Mouse (Mus musculus) liver, embryonic 11.5 days (tissue): ENCODE measurements around the gene Slc7a11. TPM values are rescaled to one million over a fixed set of nuclear protein-coding genes. Genes with fewer than 3 reads are reported as not detected.

Experiments
- ATAC-seq: fragments of 200-750 bp; cut with Nextera tagmentation; replicated peaks from 2 replicates; pipeline ENCODE4 v1.8.0; 2017; ENCODE audit warnings: moderate number of reproducible peaks, mild to moderate bottlenecking, moderate TSS enrichment, moderate library complexity; ENCODE audit not compliant: low FRiP score
- DNase-seq: peaks from one replicate; pipeline ENCODE4 v3.0.0-alpha.2; 2017; ENCODE audit warnings: low spot score
- H3K27ac ChIP-seq: fragments of 300-500 bp; sonication (generic); 2 replicates; pipeline ENCODE4 v1.5.1; 2014; ENCODE audit warnings: mild to moderate bottlenecking, low read depth, low read length, control low read depth
- H3K27me3 ChIP-seq: fragments of 300-500 bp; sonication (generic); replicated peaks from 2 replicates; pipeline ENCODE4 v1.6.1; 2014; ENCODE audit warnings: low read length, mixed read lengths; ENCODE audit not compliant: control insufficient read depth, insufficient read depth
- H3K36me3 ChIP-seq: fragments of 300-500 bp; sonication (generic); 2 replicates; pipeline ENCODE4 v1.6.1; 2014; ENCODE audit warnings: mild to moderate bottlenecking, low read length, moderate library complexity, mixed read lengths; ENCODE audit not compliant: control insufficient read depth, insufficient read depth
- H3K4me1 ChIP-seq: fragments of 300-500 bp; sonication (generic); replicated peaks from 2 replicates; pipeline ENCODE4 v1.6.1; 2014; ENCODE audit warnings: low read length, mixed read lengths; ENCODE audit not compliant: control insufficient read depth, insufficient read depth
- H3K4me2 ChIP-seq: fragments of 300-500 bp; sonication (generic); 2 replicates; pipeline ENCODE4 v1.6.1; 2014; ENCODE audit warnings: mild to moderate bottlenecking, control low read depth, moderate library complexity
- H3K4me3 ChIP-seq: fragments of 300-500 bp; sonication (generic); 2 replicates; pipeline ENCODE4 v1.5.1; 2014; ENCODE audit warnings: low read depth, low read length, control low read depth
- H3K9ac ChIP-seq: fragments of 300-500 bp; sonication (generic); 2 replicates; pipeline ENCODE4 v1.6.1; 2014; ENCODE audit warnings: low read depth, low read length, control low read depth
- H3K9me3 ChIP-seq: fragments of 300-500 bp; sonication (generic); 2 replicates; pipeline ENCODE4 v1.6.1; 2016; ENCODE audit warnings: low read length, inconsistent platforms, mixed read lengths; ENCODE audit not compliant: control insufficient read depth
- WGBS: fragments of 180-500 bp; shearing (Covaris S2); extraction: QIAGEN DNeasy Blood & Tissue Kit; methylation state at CpG from one replicate; pipeline ENCODE4 v1.1.7; 2014; 5-methylcytosine and 5-hydroxymethylcytosine counted together
- polyA plus RNA-seq: library from polyadenylated mRNA; unstranded; fragments of >200 nt; fragmentation: Nextera tagmentation; extraction: Ambion mirVana; gene quantifications from 2 replicates; pipeline ENCODE4 v1.2.1, GENCODE M21; 2014

Slc7a11 gene
- polyA plus RNA-seq, 1 experiment from 2014 or later: 0.64 TPM

DNA sequence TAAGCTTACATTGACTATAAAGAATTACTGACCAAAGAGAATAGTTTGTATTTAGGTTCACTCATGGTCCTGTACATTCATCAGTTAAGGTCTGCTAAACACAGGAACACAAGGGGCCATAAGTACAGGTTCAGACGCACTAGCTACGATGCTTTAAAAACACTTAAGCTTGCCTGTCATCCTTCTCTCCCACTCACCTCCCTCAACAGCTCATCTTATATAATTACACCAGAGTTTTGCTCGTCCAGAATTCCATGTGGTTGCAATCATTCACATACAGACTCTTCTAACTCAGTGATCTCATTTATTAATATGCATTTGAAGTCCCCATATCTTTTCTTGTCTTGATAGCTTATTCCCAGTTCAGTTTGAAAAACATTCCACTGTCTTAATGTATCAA is 458.6 kb downstream of the Slc7a11 start:
- DNase-seq: no peak
- WGBS: 53% methylated on average over 3 of the region's 3 CpGs
- Histone ChIP-seq H3K9me3 (no peaks in the 10 kb centered on the region), H3K4me1 (no peaks in the 10 kb centered on the region), H3K27me3 (no peaks in the 10 kb centered on the region), H3K4me3 (no peak overlapping the region), H3K27ac (no peak overlapping the region), H3K4me2 (no peak overlapping the region), H3K36me3 (no peaks in the 10 kb centered on the region), H3K9ac (no peak overlapping the region)
- ATAC-seq: no peak

- H3K27ac ChIP-seq: no peak overlapping the region
- H3K4me2 ChIP-seq: no peak overlapping the region
- H3K4me3 ChIP-seq: no peak overlapping the region
- no peaks in the 10 kb centered on the region for H3K4me1 ChIP-seq
- H3K9ac ChIP-seq: no peak overlapping the region
- ATAC-seq (no peak), DNase-seq (no peak)
- H3K27me3 ChIP-seq: no peaks in the 10 kb centered on the region
- 77% methylated on average over 4 of the region's 4 CpGs for WGBS
- H3K36me3 ChIP-seq: no peaks in the 10 kb centered on the region
- no peaks in the 10 kb centered on the region for H3K9me3 ChIP-seq
Measured at GRCm38 (mm10) chr3:49983429-49984268, 459.8 kb downstream of the Slc7a11 start.

DNA sequence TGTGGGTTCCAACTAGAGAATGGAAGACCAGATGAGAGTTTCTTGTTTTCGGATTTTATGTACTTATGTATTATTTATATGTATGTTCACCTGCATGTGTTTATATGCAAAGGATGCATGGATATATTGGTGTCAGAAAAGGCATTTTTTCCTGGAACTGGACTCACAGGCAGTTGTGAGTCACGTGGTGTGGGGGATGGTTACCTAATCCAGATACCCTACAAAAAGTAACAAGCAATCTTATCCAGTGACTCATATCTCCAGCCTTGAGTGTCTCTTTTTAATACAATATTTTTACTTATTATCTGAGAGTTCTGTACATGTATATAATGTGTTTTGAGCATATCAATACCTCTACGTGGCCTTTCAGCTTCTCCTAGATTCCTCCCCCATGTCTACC is 469.4 kb downstream of the Slc7a11 start:
- Histone ChIP-seq H3K4me1 (no peaks in the 10 kb centered on the region), H3K27me3 (no peaks in the 10 kb centered on the region), H3K4me2 (no peak overlapping the region), H3K9ac (no peak overlapping the region), H3K4me3 (no peak overlapping the region), H3K9me3 (no peaks in the 10 kb centered on the region), H3K27ac (no peak overlapping the region), H3K36me3 (no peaks in the 10 kb centered on the region)
- 83% methylated on average over 3 of the region's 3 CpGs for WGBS
- no peak for ATAC-seq
- DNase-seq: no peak

DNA sequence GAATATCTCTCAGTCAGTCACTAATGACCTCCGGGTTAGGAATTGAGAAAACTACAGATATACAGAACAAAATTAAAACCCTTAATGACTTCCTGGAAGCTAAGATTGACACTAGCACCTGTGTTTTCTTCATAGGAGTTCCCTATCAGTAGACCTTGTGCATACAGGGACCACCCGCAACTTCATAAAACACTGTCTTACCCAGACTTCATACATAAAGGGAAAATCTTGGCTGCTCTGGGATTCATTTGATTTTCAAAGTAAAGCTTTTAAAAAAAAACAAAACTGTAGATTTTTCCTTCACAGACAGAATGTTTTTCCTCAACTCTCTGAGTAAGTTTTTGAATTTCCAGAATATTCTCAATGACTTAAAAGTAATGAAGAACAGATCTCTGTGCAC is 477.8 kb downstream of the Slc7a11 start:
- Histone ChIP-seq H3K9me3 (no peaks in the 10 kb centered on the region), H3K27ac (no peak overlapping the region), H3K27me3 (no peaks in the 10 kb centered on the region), H3K4me1 (no peaks in the 10 kb centered on the region), H3K36me3 (no peaks in the 10 kb centered on the region), H3K9ac (no peak overlapping the region), H3K4me3 (no peak overlapping the region), H3K4me2 (no peak overlapping the region)
- no peak for ATAC-seq
- DNase-seq: no peak
- 77% methylated on average over 2 of the region's 2 CpGs for WGBS

DNA sequence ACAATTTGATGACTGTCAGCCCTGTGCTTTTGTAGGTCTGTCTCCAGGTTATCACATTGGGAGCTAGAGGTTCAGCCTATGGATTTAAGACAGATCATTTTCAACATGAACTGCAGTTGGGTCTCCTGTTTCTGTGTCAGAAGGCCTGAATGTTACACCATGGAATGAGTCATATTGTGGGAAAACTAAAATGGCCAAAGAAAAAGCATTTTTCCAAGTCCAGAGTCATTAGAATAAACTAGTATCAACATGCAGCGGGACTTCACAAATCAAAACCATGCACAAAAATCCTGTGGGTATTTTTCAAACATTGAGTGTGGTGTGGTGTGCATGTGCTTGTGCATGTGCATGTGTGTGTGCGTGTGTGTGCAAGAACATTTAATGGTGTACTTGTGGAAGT is 482.8 kb downstream of the Slc7a11 start:
- 86% methylated on average over 2 of the region's 2 CpGs for WGBS
- Histone ChIP-seq H3K36me3 (no peaks in the 10 kb centered on the region), H3K4me1 (no peaks in the 10 kb centered on the region), H3K27ac (no peak overlapping the region), H3K9me3 (no peaks in the 10 kb centered on the region), H3K4me3 (no peak overlapping the region), H3K27me3 (no peaks in the 10 kb centered on the region), H3K9ac (no peak overlapping the region), H3K4me2 (no peak overlapping the region)
- ATAC-seq (no peak), DNase-seq (no peak)

DNA sequence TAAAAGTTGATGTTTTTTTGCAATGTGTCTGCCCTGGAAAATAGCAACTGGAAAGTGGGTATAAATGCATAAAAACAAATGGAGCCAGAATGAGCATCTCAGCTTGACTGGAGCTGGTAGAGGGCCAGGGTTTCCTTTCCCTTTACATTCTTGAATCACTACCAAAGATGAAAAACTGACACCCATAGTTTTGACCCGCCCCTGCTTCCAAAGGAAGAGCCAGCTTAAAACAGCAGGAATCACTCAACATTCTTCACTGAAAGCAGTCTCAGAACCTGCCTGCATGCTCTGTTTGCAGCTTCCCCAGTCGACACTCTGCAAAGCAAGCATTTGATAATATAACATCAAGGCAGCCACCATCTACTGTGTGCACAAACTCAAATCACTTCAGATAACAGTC is 496.6 kb downstream of the Slc7a11 start:
- Histone ChIP-seq H3K27me3 (no peaks in the 10 kb centered on the region), H3K9ac (no peak overlapping the region), H3K4me1 (no peaks in the 10 kb centered on the region), H3K27ac (no peak overlapping the region), H3K9me3 (no peaks in the 10 kb centered on the region), H3K4me3 (no peak overlapping the region), H3K4me2 (no peak overlapping the region), H3K36me3 (no peaks in the 10 kb centered on the region)
- 26% methylated on average over 2 of the region's 2 CpGs for WGBS
- no peak for ATAC-seq
- DNase-seq: no peak

GRCm38 (mm10) chr3:49944783-49945182 is 498.6 kb downstream of the Slc7a11 start:
- no peaks in the 10 kb centered on the region for H3K27me3 ChIP-seq
- H3K27ac ChIP-seq: no peak overlapping the region
- no peaks in the 10 kb centered on the region for H3K9me3 ChIP-seq
- no peak overlapping the region for H3K4me2 ChIP-seq
- no peaks in the 10 kb centered on the region for H3K4me1 ChIP-seq
- no peaks in the 10 kb centered on the region for H3K36me3 ChIP-seq
- no peak overlapping the region for H3K9ac ChIP-seq
- no peak for ATAC-seq
- 62% methylated on average over 5 of the region's 5 CpGs for WGBS
- DNase-seq: no peak
- H3K4me3 ChIP-seq: no peak overlapping the region

DNA sequence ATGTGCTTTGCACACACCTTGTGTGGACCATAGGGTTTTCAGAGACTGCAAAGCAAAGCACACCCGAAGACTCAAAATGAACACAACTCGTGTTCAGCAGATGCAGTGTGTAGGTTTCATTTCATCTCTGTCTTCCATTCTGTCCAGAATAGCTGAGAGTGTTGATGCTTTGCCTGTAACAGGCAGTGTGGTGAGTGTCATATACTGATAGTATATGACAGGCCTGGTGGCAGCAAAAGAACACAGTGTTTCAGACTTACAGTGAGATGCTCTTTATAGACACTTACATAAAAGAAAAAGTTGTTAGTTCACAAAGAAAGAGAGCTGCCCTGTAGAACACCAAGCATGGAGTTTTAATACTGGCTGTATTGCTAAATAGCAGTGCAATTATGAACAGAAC is 505.8 kb downstream of the Slc7a11 start:
- 81% methylated on average over 2 of the region's 2 CpGs for WGBS

GRCm38 (mm10) chr3:49929496-49929895 is 513.9 kb downstream of the Slc7a11 start:
- H3K27me3 ChIP-seq: no peaks in the 10 kb centered on the region
- H3K36me3 ChIP-seq: no peaks in the 10 kb centered on the region
- DNase-seq (no peak), ATAC-seq (no peak)
- no peak overlapping the region for H3K4me3 ChIP-seq
- H3K4me1 ChIP-seq: no peaks in the 10 kb centered on the region
- no peak overlapping the region for H3K27ac ChIP-seq
- H3K4me2 ChIP-seq: no peak overlapping the region
- no peak overlapping the region for H3K9ac ChIP-seq
- no peaks in the 10 kb centered on the region for H3K9me3 ChIP-seq

More for the DNA sequence above, 505.8 kb downstream of the Slc7a11 start:
- H3K36me3 ChIP-seq: no peaks in the 10 kb centered on the region
- H3K27me3 ChIP-seq: no peaks in the 10 kb centered on the region
- no peak for ATAC-seq
- no peak overlapping the region for H3K4me2 ChIP-seq
- H3K9ac ChIP-seq: no peak overlapping the region
- H3K4me1 ChIP-seq: no peaks in the 10 kb centered on the region
- H3K4me3 ChIP-seq: no peak overlapping the region
- H3K27ac ChIP-seq: no peak overlapping the region
- H3K9me3 ChIP-seq: no peaks in the 10 kb centered on the region
- DNase-seq: no peak
